Comparison of ENCODE assay signal across 8 mouse cellular contexts in the genomic region with DNA sequence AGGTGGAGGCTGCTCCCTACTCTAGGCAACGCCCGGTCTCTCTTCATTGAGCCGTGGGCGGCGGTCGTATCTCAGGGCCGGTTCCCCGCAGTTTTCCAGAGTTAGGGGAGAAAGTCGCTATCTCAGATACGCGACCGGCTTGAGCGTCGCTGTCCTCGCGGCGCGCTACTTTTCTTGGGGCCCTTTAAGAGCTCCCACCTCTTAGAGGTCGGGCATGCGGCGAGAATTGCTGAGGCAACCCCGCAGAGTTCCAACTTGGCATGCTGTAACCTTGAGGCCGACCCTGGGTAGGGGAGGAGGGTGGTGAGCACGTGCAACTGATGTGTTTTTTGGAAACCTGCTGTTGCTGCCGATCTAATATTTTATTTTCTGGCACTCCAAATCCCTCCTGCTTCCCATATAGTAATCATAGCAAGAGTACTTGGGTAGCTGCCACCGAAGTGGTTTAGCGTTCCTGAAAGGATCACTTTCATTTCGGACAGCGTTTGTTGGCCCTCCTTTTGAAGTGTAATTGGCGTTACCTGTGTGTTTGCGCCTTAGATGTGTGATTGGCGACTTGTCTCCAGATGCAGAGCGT. TPM values are rescaled to one million over a fixed set of nuclear protein-coding genes. Genes with fewer than 3 reads are reported as not detected.
A peak's percentile ranks its signal among the peaks of the same experiment; 100 is the strongest.
DNase-seq lines count a peak whose midpoint lies in the region; ATAC-seq and TF ChIP-seq lines count a peak whose summit lies in the region.

No protein-coding gene starts in this region.

- TF ChIP-seq EP300 in CH12.LX (IDR thresholded peaks at IDR 0.05; ENCODE audit: low read length): no peak

- H3K4me2 ChIP-seq in CH12.LX (ENCODE audit: insufficient read depth, low read depth, poor library complexity, severe bottlenecking): peak overlapping the region; percentile 99
- H3K4me2 ChIP-seq in limb, embryonic 15.5 days: peak overlapping the region; percentile 81

- peaks cover 32% of the 10 kb centered on the region for H3K79me2 ChIP-seq in CH12.LX (replicated peaks; ENCODE audit: control insufficient read depth, extremely low read depth, insufficient read depth, poor library complexity, severe bottlenecking)

- 2% methylated on average over 33 of the region's 33 CpGs for WGBS in heart, embryonic 10.5 days
- 2% methylated on average over 33 of the region's 33 CpGs for WGBS in forebrain, embryonic 10.5 days
- under 1% methylated on average over 33 of the region's 33 CpGs for WGBS in limb, embryonic 15.5 days
- WGBS in small intestine, adult 2 months: under 1% methylated on average over 33 of the region's 33 CpGs

- peaks cover 27% of the 10 kb centered on the region for H3K36me3 ChIP-seq in heart, embryonic 10.5 days
- peaks cover 22 to 37% of the 10 kb centered on the region in 2 experiments for H3K36me3 ChIP-seq in CH12.LX (replicated peaks in 1 of 2; ENCODE audit: control insufficient read depth in 1 of 2, insufficient read depth in 1 of 2, low read length in 1 of 2)
- H3K36me3 ChIP-seq in forebrain, embryonic 10.5 days (replicated peaks): peaks cover 32% of the 10 kb centered on the region
- peaks cover 29% of the 10 kb centered on the region for H3K36me3 ChIP-seq in limb, embryonic 15.5 days
- peaks cover 15% of the 10 kb centered on the region for H3K36me3 ChIP-seq in small intestine, adult 2 months (ENCODE audit: control insufficient read depth, insufficient read depth, low read length)

- in situ Hi-C loops in CH12.LX (cut with MboI; ENCODE audit: low pct_ligation_motif_present, low pct_unique_long_range_greater_than_20kb, low sequenced_read_pairs): no loop called here

- no peak for DNase-seq in heart, embryonic 10.5 days (ENCODE audit: low spot score)
- no peak for DNase-seq in heart, adult 11 months
- DNase-seq in CH12.LX (ENCODE audit: extremely low read depth): no peak
- DNase-seq in forebrain, embryonic 10.5 days (ENCODE audit: extremely low spot score, low spot score): no peak
- DNase-seq in right cerebral cortex, postnatal 25 days: no peak
- no peak for DNase-seq in left cerebral cortex, postnatal 25 days (ENCODE audit: low spot score in 2 of 2)

- peak overlapping the region; percentile 92 for H3K9ac ChIP-seq in CH12.LX (ENCODE audit: insufficient read depth, low read depth)
- peak overlapping the region; percentile 61 for H3K9ac ChIP-seq in limb, embryonic 15.5 days

- ATAC-seq in limb, embryonic 15.5 days (ENCODE audit: insufficient number of reproducible peaks, low FRiP score, low TSS enrichment, low read depth): peak; percentile 62

- H3K27me3 ChIP-seq in heart, embryonic 10.5 days (ENCODE audit: insufficient read depth, poor library complexity, severe bottlenecking): no peaks in the 10 kb centered on the region
- no peaks in the 10 kb centered on the region for H3K27me3 ChIP-seq in CH12.LX (replicated peaks)
- H3K27me3 ChIP-seq in forebrain, embryonic 10.5 days (ENCODE audit: poor library complexity, severe bottlenecking): no peaks in the 10 kb centered on the region
- H3K27me3 ChIP-seq in limb, embryonic 15.5 days: no peaks in the 10 kb centered on the region
- no peaks in the 10 kb centered on the region for H3K27me3 ChIP-seq in small intestine, adult 2 months (ENCODE audit: control insufficient read depth, insufficient read depth, low read length)

- H3K27ac ChIP-seq in heart, embryonic 10.5 days: peak overlapping the region; percentile 86
- peak overlapping the region; percentile 56 for H3K27ac ChIP-seq in CH12.LX (ENCODE audit: insufficient read depth, low read depth)
- peak overlapping the region; percentile 83 for H3K27ac ChIP-seq in forebrain, embryonic 10.5 days
- H3K27ac ChIP-seq in limb, embryonic 15.5 days: peak overlapping the region; percentile 54
- H3K27ac ChIP-seq in small intestine, adult 2 months (ENCODE audit: insufficient read depth, low read depth, low read length): peak overlapping the region; percentile 19; the same call in 1 of the 2 replicates

- TF ChIP-seq POLR2A in CH12.LX (IDR thresholded peaks at IDR 0.05; ENCODE audit: low read depth, low read length): no peak
- TF ChIP-seq POLR2A in small intestine, adult 2 months (IDR thresholded peaks at IDR 0.05; ENCODE audit: low read depth, low read length): no peak

- intact Hi-C loops in left cerebral cortex, postnatal 25 days (cut with DNase I): no loop called here

- no peak for TF ChIP-seq RAD21 in CH12.LX (IDR thresholded peaks at IDR 0.05; ENCODE audit: low read depth, low read length)

- no peaks in the 10 kb centered on the region for H3K9me3 ChIP-seq in heart, embryonic 10.5 days
- H3K9me3 ChIP-seq in CH12.LX (replicated peaks; ENCODE audit: low read length): no peaks in the 10 kb centered on the region
- no peaks in the 10 kb centered on the region for H3K9me3 ChIP-seq in forebrain, embryonic 10.5 days
- no peaks in the 10 kb centered on the region for H3K9me3 ChIP-seq in limb, embryonic 15.5 days

- no peak for TF ChIP-seq CTCF in CH12.LX (conservative IDR thresholded peaks at IDR 0.05 in 1 of 2, IDR thresholded peaks at IDR 0.05 in 1 of 2; ENCODE audit: low read depth in 2 of 2, low read length in 2 of 2)
- TF ChIP-seq CTCF in small intestine, adult 2 months (IDR thresholded peaks at IDR 0.05; ENCODE audit: extremely low read depth, insufficient read length, insufficient replicate concordance, low read depth, low read length): no peak

- peak overlapping the region; percentile 89 for H3K4me3 ChIP-seq in heart, embryonic 10.5 days
- H3K4me3 ChIP-seq in CH12.LX (replicated peaks in 1 of 3; ENCODE audit: low read depth in 2 of 3, low read length in 2 of 3, poor library complexity in 1 of 3): peak overlapping the region; percentile 90 to 96 (median 95)
- H3K4me3 ChIP-seq in forebrain, embryonic 10.5 days: peak overlapping the region; percentile 79
- H3K4me3 ChIP-seq in limb, embryonic 15.5 days: peak overlapping the region; percentile 72
- H3K4me3 ChIP-seq in small intestine, adult 2 months (ENCODE audit: low read depth, low read length): peak overlapping the region; percentile 93

- peaks cover 10% of the 10 kb centered on the region for H3K4me1 ChIP-seq in heart, embryonic 10.5 days
- H3K4me1 ChIP-seq in CH12.LX (ENCODE audit: control insufficient read depth in 1 of 2, insufficient read depth in 2 of 2): peaks cover 5 to 43% of the 10 kb centered on the region in 2 experiments
- H3K4me1 ChIP-seq in forebrain, embryonic 10.5 days: peaks cover 13% of the 10 kb centered on the region
- H3K4me1 ChIP-seq in limb, embryonic 15.5 days: peaks cover 12% of the 10 kb centered on the region
- peaks cover 6% of the 10 kb centered on the region; the same call in 1 of the 2 replicates for H3K4me1 ChIP-seq in small intestine, adult 2 months (ENCODE audit: control insufficient read depth, insufficient read depth, insufficient read length, low read length)

- dilution Hi-C loops in CH12.LX (cut with MboI; ENCODE audit: extremely low pct_ligation_motif_present, extremely low pct_unique_long_range_greater_than_20kb, low sequenced_read_pairs): no loop called here

TF ChIP-seq in CH12.LX, 34 proteins besides CTCF, POLR2A, EP300 and RAD21:
- TF ChIP-seq MYC (IDR thresholded peaks at IDR 0.05; ENCODE audit: low read depth, low read length) (peak; percentile 3; the same call in 1 of the 2 replicates), TCF12 (IDR thresholded peaks at IDR 0.05; ENCODE audit: low read depth, low read length) (no peak)

RNA-seq across cellular contexts. Expression of a gene that starts 0.5 kb away (rescaled TPM):
- 55.7 and 64.8 TPM in 2 replicates for polyA plus RNA-seq in heart, embryonic 10.5 days (2016; fragmentation: Nextera tagmentation; extraction: Ambion mirVana)
- total RNA-seq in CH12.LX (2012; rRNA removed) (106 and 155 TPM in 2 replicates), CH12.LX (2014; rRNA removed) (239 and 286 TPM in 2 replicates)
- polyA plus RNA-seq in CH12.LX (2012; ENCODE audit: insufficient read length, low read depth): 159 and 195 TPM in 2 replicates
- 74.8 and 79.1 TPM in 2 replicates for polyA plus RNA-seq in forebrain, embryonic 10.5 days (2016; fragmentation: Nextera tagmentation; extraction: Ambion mirVana)
- 57.0 and 61.3 TPM in 2 replicates for polyA plus RNA-seq in limb, embryonic 15.5 days (2015; fragmentation: Nextera tagmentation; extraction: Ambion mirVana)
- 0.42 and 2.0 TPM in 2 replicates for polyA plus RNA-seq in small intestine, adult 2 months (2012; rRNA removed)
- 10 to 100 TPM; 47.2 to 60.8 TPM for total RNA-seq in left cerebral cortex, postnatal 25 days (2021)

RNA-seq across cellular contexts. Expression of a gene that starts 20.5 kb away (rescaled TPM):
- polyA plus RNA-seq in heart, embryonic 10.5 days (2016; fragmentation: Nextera tagmentation; extraction: Ambion mirVana): not detected in 2 replicates
- total RNA-seq in CH12.LX (2012; rRNA removed) (56.8 and 65.0 TPM in 2 replicates), CH12.LX (2014; rRNA removed) (119 and 138 TPM in 2 replicates)
- 69.0 and 70.2 TPM in 2 replicates for polyA plus RNA-seq in CH12.LX (2012; ENCODE audit: insufficient read length, low read depth)
- not detected in 2 replicates for polyA plus RNA-seq in forebrain, embryonic 10.5 days (2016; fragmentation: Nextera tagmentation; extraction: Ambion mirVana)
- 0.47 and 0.51 TPM in 2 replicates for polyA plus RNA-seq in limb, embryonic 15.5 days (2015; fragmentation: Nextera tagmentation; extraction: Ambion mirVana)
- polyA plus RNA-seq in small intestine, adult 2 months (2012; rRNA removed): 0.03 and 0.04 TPM in 2 replicates
- not detected for total RNA-seq in left cerebral cortex, postnatal 25 days (2021)

RNA-seq across cellular contexts. Expression of a gene that starts 30.5 kb away (rescaled TPM):
- polyA plus RNA-seq in heart, embryonic 10.5 days (2016; fragmentation: Nextera tagmentation; extraction: Ambion mirVana): 30.2 and 36.1 TPM in 2 replicates
- total RNA-seq in CH12.LX (2012; rRNA removed) (28.8 and 29.2 TPM in 2 replicates), CH12.LX (2014; rRNA removed) (60.1 and 73.3 TPM in 2 replicates)
- polyA plus RNA-seq in CH12.LX (2012; ENCODE audit: insufficient read length, low read depth): 28.0 and 30.8 TPM in 2 replicates
- polyA plus RNA-seq in forebrain, embryonic 10.5 days (2016; fragmentation: Nextera tagmentation; extraction: Ambion mirVana): 40.8 and 43.3 TPM in 2 replicates
- 46.8 and 48.1 TPM in 2 replicates for polyA plus RNA-seq in limb, embryonic 15.5 days (2015; fragmentation: Nextera tagmentation; extraction: Ambion mirVana)
- 2.1 and 3.8 TPM in 2 replicates for polyA plus RNA-seq in small intestine, adult 2 months (2012; rRNA removed)
- total RNA-seq in left cerebral cortex, postnatal 25 days (2021): 10 to 100 TPM; 98.7 to 99.9 TPM

Comparison
In these comparisons a context has a peak if more than half of its experiments do, and no peak if none do; other contexts are left out.
1. H3K27ac ChIP-seq: peak in every context shown above with its lines; median percentile 86 in heart, embryonic 10.5 days; 83 in forebrain, embryonic 10.5 days; 56 in CH12.LX; 54 in limb, embryonic 15.5 days; 19 in small intestine, adult 2 months.
2. RNA of a gene that starts 0.5 kb away (polyA plus RNA-seq): 159 to 195 TPM in CH12.LX, 74.8 to 79.1 TPM in forebrain, embryonic 10.5 days, 55.7 to 64.8 TPM in heart, embryonic 10.5 days and 57.0 to 61.3 TPM in limb, embryonic 15.5 days; 0.42 to 2.0 TPM in small intestine, adult 2 months; every median in the first group is over 10 times any median in the second.
3. RNA of a gene that starts 20.5 kb away (polyA plus RNA-seq): 69.0 to 70.2 TPM in CH12.LX; 0.47 to 0.51 TPM in limb, embryonic 15.5 days, 0.03 to 0.04 TPM in small intestine, adult 2 months, not detected in forebrain, embryonic 10.5 days and not detected in heart, embryonic 10.5 days; every median in the first group is over 10 times any median in the second.
4. Peak in every context shown above with its lines, with median percentiles within 50 percentile points of each other: H3K4me3 ChIP-seq.